Mouse (Mus musculus) lung, postnatal 36 days (tissue): Measurements from ENCODE around the gene Hhat.

ENCODE experiments used
- DNase-seq: peaks from one replicate; pipeline ENCODE4 v3.0.0; 2022; ENCODE audit warnings: mixed read lengths

Hhat gene

GRCm38 (mm10) chr1:192647361-192647760 lies 123.7 kb downstream of the Hhat start:
- DNase-seq: no peak

GRCm38 (mm10) chr1:192642126-192642525 lies 128.9 kb downstream of the Hhat start:
- no peak for DNase-seq

GRCm38 (mm10) chr1:192639175-192639574 lies 131.8 kb downstream of the Hhat start:
- no peak for DNase-seq

- no peak for DNase-seq
These were observed 149.2 kb downstream of the Hhat start for GRCm38 (mm10) chr1:192621843-192622242.

- no peak for DNase-seq
These were observed 157.8 kb downstream of the Hhat start for GRCm38 (mm10) chr1:192613271-192613670.

- no peak for DNase-seq
These were observed 158.9 kb downstream of the Hhat start for GRCm38 (mm10) chr1:192611996-192612739.

GRCm38 (mm10) chr1:192606876-192607275 lies 164.1 kb downstream of the Hhat start:
- no peak for DNase-seq

GRCm38 (mm10) chr1:192604413-192604812 lies 166.6 kb downstream of the Hhat start:
- no peak for DNase-seq

- no peak for DNase-seq
These were observed 167.5 kb downstream of the Hhat start for GRCm38 (mm10) chr1:192603556-192603955.

GRCm38 (mm10) chr1:192601206-192601605 lies 169.8 kb downstream of the Hhat start:
- no peak for DNase-seq

- DNase-seq: no peak
These were observed 171.3 kb downstream of the Hhat start for GRCm38 (mm10) chr1:192599746-192600145.

GRCm38 (mm10) chr1:192598380-192598779 lies 172.6 kb downstream of the Hhat start:
- DNase-seq: peak; percentile 89

- no peak for DNase-seq
These were observed 175.6 kb downstream of the Hhat start for GRCm38 (mm10) chr1:192595426-192595825.

- no peak for DNase-seq
These were observed 177.5 kb downstream of the Hhat start for GRCm38 (mm10) chr1:192593492-192593891.

- no peak for DNase-seq
These were observed 183.6 kb downstream of the Hhat start for GRCm38 (mm10) chr1:192587451-192587850.

- DNase-seq: peak; percentile 27
These were observed 185.7 kb downstream of the Hhat start for GRCm38 (mm10) chr1:192585289-192585688.

GRCm38 (mm10) chr1:192582921-192583320 lies 188.1 kb downstream of the Hhat start:
- DNase-seq: no peak

- no peak for DNase-seq
These were observed 206.3 kb downstream of the Hhat start for GRCm38 (mm10) chr1:192564691-192565090.

GRCm38 (mm10) chr1:192559341-192559740 lies 211.7 kb downstream of the Hhat start:
- DNase-seq: no peak

- DNase-seq: no peak
These were observed 212.9 kb downstream of the Hhat start for GRCm38 (mm10) chr1:192557978-192558594.

GRCm38 (mm10) chr1:192555516-192555915 lies 215.5 kb downstream of the Hhat start:
- no peak for DNase-seq

GRCm38 (mm10) chr1:192550561-192550960 lies 220.5 kb downstream of the Hhat start:
- DNase-seq: no peak

GRCm38 (mm10) chr1:192546843-192547242 lies 224.2 kb downstream of the Hhat start:
- peak; percentile 8 for DNase-seq

GRCm38 (mm10) chr1:192544901-192545300 lies 226.1 kb downstream of the Hhat start:
- DNase-seq: no peak

- no peak for DNase-seq
These were observed 226.9 kb downstream of the Hhat start for GRCm38 (mm10) chr1:192544091-192544490.
